Mouse (Mus musculus): ENCODE measurements around the gene Lysmd4.

The Lysmd4 gene

DNA sequence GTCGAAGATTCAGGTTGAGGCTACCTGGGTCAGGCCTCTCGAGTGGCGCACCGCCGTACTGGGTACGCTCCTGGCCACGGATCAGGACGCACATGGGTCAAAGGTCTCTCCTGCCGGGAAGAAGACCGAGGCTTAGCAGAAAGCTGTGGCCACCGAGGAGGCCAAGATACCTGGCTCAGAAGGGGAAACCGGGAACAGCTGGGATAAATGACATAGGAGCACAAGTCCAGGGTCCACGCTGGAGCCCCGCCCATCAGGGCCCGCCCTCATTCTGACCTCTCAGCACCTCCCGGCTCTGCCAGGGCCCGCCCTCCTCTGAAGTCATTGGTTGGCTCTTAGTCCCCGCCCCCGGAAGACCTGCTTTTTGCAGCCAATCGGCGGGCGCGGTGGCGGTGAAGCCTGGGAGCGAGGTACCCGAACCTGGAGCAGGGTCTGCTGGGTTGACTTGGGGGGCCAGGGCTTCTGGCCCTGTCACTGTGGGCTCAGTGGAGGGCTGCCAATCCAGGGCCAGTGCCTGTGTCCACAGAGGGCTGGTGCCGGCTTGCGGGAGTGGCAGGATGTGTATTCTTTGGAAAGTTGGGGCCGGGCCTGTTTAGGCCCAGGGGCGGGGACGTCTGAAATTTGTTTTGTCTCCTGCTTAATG lies at the start of gene Lysmd4:
Gene Lysmd4 (plus strand): TSS at position 325 of the 643 bp plus-strand sequence.
- peak; percentile 99 for DNase-seq (ENCODE audit: low spot score)

- no peak for DNase-seq (ENCODE audit: low spot score)
Observed at GRCm38 (mm10) chr7:67173522-67174195, 48.7 kb upstream of the Lysmd4 start.

DNA sequence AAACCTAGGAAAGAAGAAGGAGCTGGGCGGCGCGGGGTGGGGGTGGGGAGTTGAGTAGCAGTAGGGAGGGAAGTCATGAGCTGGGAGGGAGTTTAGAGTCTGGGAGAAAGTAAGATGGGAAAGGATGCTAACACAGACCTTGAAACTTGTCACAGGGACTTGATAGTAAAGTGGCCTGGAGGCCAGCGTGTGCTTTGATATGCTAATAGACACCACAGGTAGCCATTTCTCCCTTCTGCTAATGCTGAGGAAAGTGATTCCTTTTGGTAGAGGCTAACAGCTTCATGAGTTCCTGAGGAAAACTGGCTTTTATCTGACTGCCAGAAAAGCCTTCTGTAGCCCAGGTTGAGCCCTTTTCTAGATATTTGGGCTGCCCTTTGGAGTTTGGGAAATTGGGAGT lies 38.6 kb upstream of the Lysmd4 start:
- DNase-seq (ENCODE audit: low spot score): no peak

DNA sequence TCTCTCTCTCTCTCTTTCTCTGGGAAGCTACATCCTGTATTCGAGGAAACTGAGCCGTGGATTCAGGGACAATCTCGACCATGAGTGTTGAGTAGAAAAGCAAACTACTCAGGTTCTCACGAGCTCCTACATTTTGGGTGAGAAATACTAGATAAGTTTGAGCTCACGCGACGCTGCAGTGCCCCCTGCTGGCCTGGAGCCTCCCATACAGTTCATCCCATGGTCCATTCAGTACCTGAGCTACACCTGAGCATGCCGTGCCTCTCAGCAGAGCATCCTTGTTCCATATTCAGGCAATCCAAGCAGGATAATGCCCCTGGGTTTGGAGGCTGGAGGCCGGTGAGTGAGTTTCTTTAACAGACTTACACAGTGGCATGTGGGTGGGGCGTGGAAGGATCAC lies 22.9 kb upstream of the Lysmd4 start:
- DNase-seq (ENCODE audit: low spot score): peak; percentile 88

GRCm38 (mm10) chr7:67203625-67204024 lies 18.7 kb upstream of the Lysmd4 start:
- no peak for DNase-seq (ENCODE audit: low spot score)

- no peak for DNase-seq (ENCODE audit: low spot score)
Observed at GRCm38 (mm10) chr7:67205734-67206425, 16.5 kb upstream of the Lysmd4 start.

GRCm38 (mm10) chr7:67206496-67206895 lies 15.8 kb upstream of the Lysmd4 start:
- DNase-seq (ENCODE audit: low spot score): peak; percentile 35

GRCm38 (mm10) chr7:67207701-67208100 lies 14.6 kb upstream of the Lysmd4 start:
- DNase-seq (ENCODE audit: low spot score): peak; percentile 37

DNA sequence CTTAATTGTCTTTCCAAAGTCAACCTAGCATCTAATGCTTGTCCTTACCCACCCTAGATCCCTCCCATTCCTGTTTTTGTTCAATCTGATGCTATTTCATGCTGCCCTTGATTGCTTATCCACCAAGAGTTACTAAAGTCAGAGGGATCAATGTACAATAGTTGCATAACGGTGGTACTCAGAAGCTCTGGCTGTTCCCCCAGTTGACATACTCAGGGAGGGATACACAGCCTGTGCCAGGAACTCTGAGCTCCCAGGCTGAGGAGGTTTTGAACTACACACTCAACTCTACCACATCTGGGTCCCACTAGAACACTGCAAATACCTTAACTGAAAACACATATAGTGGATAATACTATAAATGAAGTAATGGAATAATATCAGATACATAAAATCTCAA lies 14.0 kb upstream of the Lysmd4 start:
- DNase-seq (ENCODE audit: low spot score): no peak

GRCm38 (mm10) chr7:67210004-67210833 lies 12.1 kb upstream of the Lysmd4 start:
- no peak for DNase-seq (ENCODE audit: low spot score)

- DNase-seq (ENCODE audit: low spot score): no peak
Observed at GRCm38 (mm10) chr7:67211341-67211740, 11.0 kb upstream of the Lysmd4 start.

DNA sequence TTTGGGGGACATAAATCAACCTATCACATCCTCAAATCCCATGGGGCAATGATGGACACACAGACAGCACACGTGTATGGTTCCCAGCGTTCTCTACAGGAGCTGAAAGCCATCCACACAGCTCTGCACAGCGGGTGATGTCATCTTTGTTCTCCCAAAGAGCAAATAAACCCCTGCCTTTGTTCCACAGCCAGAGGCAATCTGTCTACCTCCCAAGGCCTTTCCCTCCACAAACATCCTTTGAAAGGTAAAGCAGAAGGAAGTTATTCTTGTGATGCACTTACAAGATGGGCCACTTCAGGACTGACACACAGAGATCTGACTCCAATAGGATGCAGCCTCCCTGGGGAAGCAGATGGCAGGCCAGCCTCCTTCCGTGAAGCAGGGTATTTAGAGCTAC lies 10.4 kb upstream of the Lysmd4 start:
- no peak for DNase-seq (ENCODE audit: low spot score)

DNA sequence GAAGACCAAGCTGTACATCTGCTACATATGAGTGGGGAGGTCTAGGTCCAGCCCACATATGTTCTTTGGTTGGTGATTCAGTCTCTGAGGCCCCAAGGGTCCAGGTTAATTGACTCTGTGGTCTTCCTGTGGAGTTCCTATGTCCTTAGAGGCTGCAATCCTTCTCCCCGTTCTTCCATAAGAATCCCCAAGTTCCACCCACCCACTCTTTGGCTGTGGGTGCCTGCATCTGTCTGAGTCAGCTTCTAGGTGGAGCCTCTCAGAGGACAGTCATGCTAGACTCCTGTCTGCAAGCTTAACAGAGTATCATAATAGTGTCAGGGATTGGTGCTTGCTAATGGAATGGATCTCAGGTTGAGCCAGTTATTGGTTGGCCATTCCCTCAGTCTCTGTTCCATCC lies 8.8 kb upstream of the Lysmd4 start:
- peak; percentile 10 for DNase-seq (ENCODE audit: low spot score)

DNA sequence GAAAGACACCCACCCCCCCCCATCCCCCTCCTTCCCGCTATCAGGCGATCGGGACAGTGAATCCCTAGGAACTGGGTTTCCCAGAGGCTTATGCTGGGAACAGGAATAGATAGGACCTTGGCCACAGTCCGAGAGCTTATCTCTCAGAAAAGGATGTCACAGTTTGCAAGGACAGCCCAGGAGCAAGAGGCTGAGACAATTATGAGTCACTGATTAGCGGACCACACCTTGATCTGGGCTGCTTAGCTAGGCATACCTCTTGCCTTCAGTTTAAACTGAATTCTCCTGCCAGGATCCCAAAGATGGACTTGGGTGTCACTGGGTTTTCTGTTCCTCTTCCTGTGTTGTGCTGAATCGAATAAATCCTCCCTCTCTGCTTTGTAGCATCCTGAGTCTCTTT lies 6.0 kb upstream of the Lysmd4 start:
- no peak for DNase-seq (ENCODE audit: low spot score)

- DNase-seq (ENCODE audit: low spot score): peak; percentile 84
Observed at GRCm38 (mm10) chr7:67217025-67217424, 5.3 kb upstream of the Lysmd4 start.

GRCm38 (mm10) chr7:67225943-67226625 lies 3.7 kb downstream of the Lysmd4 start:
- DNase-seq (ENCODE audit: low spot score): peak; percentile 39

DNA sequence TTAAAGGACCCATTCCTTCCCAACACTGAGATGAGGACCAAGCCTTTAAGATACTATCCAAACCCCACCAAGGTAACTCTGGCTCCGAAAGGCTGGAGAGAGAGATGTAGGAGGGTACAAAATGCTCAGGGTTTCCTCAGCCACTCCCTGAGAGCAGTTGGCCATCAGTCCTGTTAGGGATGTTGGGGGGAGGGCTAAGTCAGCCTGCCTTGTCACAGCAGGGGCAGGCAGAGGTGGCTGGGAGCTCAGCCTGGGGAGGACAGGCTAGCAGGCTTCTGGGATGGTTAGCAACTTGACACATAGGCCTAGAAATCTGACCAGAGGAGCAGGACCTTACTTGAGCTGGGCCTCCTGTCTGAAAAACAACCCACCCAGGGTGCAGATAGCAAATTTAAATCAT lies 5.2 kb downstream of the Lysmd4 start:
- peak; percentile 39 for DNase-seq (ENCODE audit: low spot score)

DNA sequence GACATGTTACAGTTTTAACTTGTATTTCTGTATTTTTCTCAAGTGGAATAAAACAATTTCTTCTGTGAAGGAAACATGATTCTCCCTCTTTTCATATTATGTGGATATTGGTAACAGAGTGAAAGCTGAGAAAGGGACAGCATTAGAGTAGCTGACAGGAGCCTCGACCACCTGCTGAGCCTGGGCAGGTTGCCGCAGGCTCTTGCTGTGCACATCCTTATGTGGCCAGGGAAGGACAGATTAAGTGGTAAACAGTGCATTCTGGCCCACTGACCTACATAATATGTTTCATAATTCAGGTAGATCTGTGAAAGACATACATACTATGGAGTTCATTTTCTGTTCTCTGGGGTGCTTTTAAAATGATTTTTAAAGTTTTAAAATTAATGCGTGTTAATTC lies 6.0 kb downstream of the Lysmd4 start:
- peak; percentile 31 for DNase-seq (ENCODE audit: low spot score)

DNA sequence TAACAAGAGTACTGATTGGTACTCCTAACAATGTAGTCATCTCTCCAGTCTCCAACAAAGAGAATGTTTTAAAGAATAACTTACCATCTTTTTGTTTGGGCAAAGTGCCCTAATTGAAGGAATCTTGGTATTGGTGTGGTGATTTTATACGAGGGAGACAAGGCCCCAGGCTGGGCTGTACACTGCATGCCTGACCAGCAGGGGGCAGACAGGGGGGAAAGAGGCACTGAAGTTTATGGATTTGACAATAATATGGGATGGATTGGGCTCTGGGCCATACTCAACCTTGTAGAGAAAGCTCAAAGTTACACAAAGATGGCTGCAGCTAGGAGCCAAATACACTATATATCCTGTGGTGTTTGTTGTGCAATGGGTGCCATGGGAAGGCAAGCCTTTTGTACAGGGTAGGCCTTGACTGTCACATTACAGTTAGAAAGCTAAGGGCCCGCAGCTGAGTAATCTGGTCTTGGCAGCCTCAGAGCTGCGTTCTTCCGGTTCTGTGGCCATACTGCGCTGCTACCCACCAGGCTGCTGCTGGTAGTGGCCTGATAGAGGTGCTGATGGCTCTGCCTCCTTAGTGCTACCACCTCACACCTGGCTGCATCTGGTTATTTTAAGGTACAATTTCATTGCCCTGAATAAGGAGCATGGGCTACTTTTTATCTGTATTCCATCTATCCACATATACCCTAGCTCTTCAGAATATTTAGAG lies 6.7 kb downstream of the Lysmd4 start:
- peak; percentile 83 for DNase-seq (ENCODE audit: low spot score)

GRCm38 (mm10) chr7:67229701-67230100 lies 7.4 kb downstream of the Lysmd4 start:
- peak; percentile 36 for DNase-seq (ENCODE audit: low spot score)

- peak; percentile 47 for DNase-seq (ENCODE audit: low spot score)
Observed at GRCm38 (mm10) chr7:67230221-67230620, 7.9 kb downstream of the Lysmd4 start.

All from testis, postnatal 10 days (tissue).